Mouse (Mus musculus): ENCODE results near the gene Ripply2.

GRCm38 (mm10) chr9:86981551-86981950, 33.8 kb upstream of the Ripply2 start:
- TF ChIP-seq MYOG (IDR thresholded peaks at IDR 0.05; ENCODE audit: control insufficient read depth in 1 of 3, insufficient read depth in 1 of 3, insufficient read length in 2 of 3, low read depth in 2 of 3) (no peak), MAX (IDR thresholded peaks at IDR 0.05; ENCODE audit: low read depth) (no peak), POLR2AphosphoS2 (IDR thresholded peaks at IDR 0.05; ENCODE audit: insufficient read length, low read depth) (no peak), TCF12 (IDR thresholded peaks at IDR 0.05; ENCODE audit: insufficient read depth, poor library complexity, severe bottlenecking) (no peak), POLR2A (IDR thresholded peaks at IDR 0.05; ENCODE audit: insufficient read length, low read depth) (no peak), CEBPB (IDR thresholded peaks at IDR 0.05; ENCODE audit: insufficient read depth, poor library complexity, severe bottlenecking) (no peak), MYOD1 (IDR thresholded peaks at IDR 0.05; ENCODE audit: control insufficient read depth in 1 of 3, insufficient read length in 2 of 3, low read depth in 2 of 3) (no peak), USF1 (IDR thresholded peaks at IDR 0.05; ENCODE audit: low read depth) (no peak), E2F4 (IDR thresholded peaks at IDR 0.05; ENCODE audit: insufficient read depth) (no peak), SRF (IDR thresholded peaks at IDR 0.05; ENCODE audit: control insufficient read depth, insufficient read length, low read depth) (no peak), TCF3 (IDR thresholded peaks at IDR 0.05; ENCODE audit: insufficient read length, low read depth) (no peak), REST (IDR thresholded peaks at IDR 0.05; ENCODE audit: insufficient read depth, insufficient read length) (no peak)

Data from myocyte (in vitro differentiated cells).